ENCODE assay signal across 13 mouse cellular contexts in the genomic region with DNA sequence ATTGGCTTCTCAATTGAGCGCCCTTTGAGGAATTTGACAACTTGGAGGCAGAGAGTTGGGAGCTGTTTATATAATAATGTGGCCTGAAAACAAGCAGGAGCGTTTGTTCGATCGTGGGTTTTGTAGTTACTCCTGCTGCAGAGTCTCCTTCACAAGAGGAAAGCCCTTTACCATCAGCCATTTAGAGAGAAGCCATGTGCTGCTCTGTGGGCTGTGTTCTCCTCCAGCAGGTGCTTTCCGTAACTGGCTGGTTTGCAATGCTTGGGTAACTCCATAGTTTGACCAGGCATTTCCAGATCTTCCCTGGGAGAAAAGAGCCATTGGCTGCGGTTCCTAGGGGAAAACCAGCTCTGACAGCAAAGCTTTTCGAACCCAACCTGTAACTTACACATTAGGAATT.
"Had no signal": no experiment of that assay in that cellular context is flagged by ENCODE, and none has a peak within 500 bp of the region (broad histone marks: within the 10 kb centered on the region; RNA-seq: fewer than 3 reads in every experiment).

No protein-coding gene starts in this region.

- H3K27me3 ChIP-seq: kidney, embryonic 15.5 days; limb, embryonic 12.5 days; limb, embryonic 15.5 days had no signal

- H3K9me3 ChIP-seq: kidney, embryonic 15.5 days; limb, embryonic 12.5 days; limb, embryonic 15.5 days had no signal

- H3K4me3 ChIP-seq: kidney, embryonic 15.5 days; limb, embryonic 12.5 days; limb, embryonic 15.5 days had no signal

- DNase-seq: kidney, adult 2 months; kidney, postnatal 14 days; kidney, postnatal 4 days; left cerebral cortex, postnatal 4 days; liver, postnatal 0 days; lung, embryonic 14.5 days; midbrain, embryonic 14.5 days had no signal

- ATAC-seq: liver, postnatal 0 days; lung, postnatal 0 days had no signal

- H3K36me3 ChIP-seq: kidney, embryonic 15.5 days; limb, embryonic 12.5 days; limb, embryonic 15.5 days had no signal

- H3K9ac ChIP-seq: kidney, embryonic 15.5 days; limb, embryonic 12.5 days; limb, embryonic 15.5 days; liver, embryonic 14.5 days; liver, postnatal 0 days; lung, embryonic 14.5 days had no signal

- H3K27ac ChIP-seq: kidney, embryonic 15.5 days; limb, embryonic 12.5 days; limb, embryonic 15.5 days; liver, embryonic 14.5 days had no signal

- H3K4me2 ChIP-seq: kidney, embryonic 15.5 days; limb, embryonic 12.5 days; limb, embryonic 15.5 days; liver, embryonic 11.5 days; lung, embryonic 14.5 days had no signal
